Mouse (Mus musculus) layer of hippocampus, adult 2 months (tissue): ENCODE measurements at regions not wholly inside any gene's neighbourhood (a gene's known extent, or its start where the extent isn't known, plus 50 kb on each side); places are given as distances from the start of the nearest gene placed in this dataset.

ENCODE experiments used
- DNase-seq, 2 experiments: peaks; one replicate each; pipeline ENCODE4 v3.0.0; 2022; ENCODE audit warnings: low spot score in 2 of 2
- H3K27ac ChIP-seq: fragments of 200-600 bp; 2 replicates; pipeline ENCODE4 v1.8.1; 2022
- H3K4me3 ChIP-seq: fragments of 200-600 bp; 2 replicates; pipeline ENCODE4 v1.8.1; 2022; ENCODE audit warnings: mild to moderate bottlenecking
- CTCF ChIP-seq: fragments of 200-600 bp; conservative IDR thresholded peaks from 2 replicates; pipeline ENCODE4 v1.8.1; 2022; ENCODE audit warnings: antibody characterized with exemption, mild to moderate bottlenecking, moderate library complexity

DNA sequence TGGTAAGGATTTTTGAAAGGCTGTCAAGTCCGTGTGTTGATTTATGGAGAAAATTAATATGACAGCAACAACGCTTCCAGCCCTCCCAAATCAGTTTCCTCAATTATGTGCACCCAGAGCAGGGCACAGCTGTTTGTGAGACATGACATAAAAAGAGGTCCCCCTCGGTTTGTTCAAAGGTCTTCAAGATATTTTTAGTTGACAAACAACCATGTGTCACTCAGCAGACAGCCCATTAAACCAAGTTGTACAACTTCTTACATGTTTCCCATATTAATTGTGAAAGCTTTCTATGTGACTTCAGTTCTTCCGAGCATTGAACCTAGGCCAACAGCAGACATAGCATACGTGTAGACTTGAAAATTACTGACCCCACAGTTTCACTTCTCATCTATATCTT lies 131.5 kb upstream of the Cdh5 start:
- no peak for TF ChIP-seq CTCF
- no peak overlapping the region for H3K4me3 ChIP-seq

GRCm38 (mm10) chr8:103970511-103970910 lies 130.9 kb upstream of the Cdh5 start:
- Histone ChIP-seq H3K27ac (no peak overlapping the region), H3K4me3 (no peak overlapping the region)
- DNase-seq = no peak
- TF ChIP-seq CTCF = no peak

More for the DNA sequence above, 131.5 kb upstream of the Cdh5 start:
- no peak overlapping the region for H3K27ac ChIP-seq
- DNase-seq = no peak

DNA sequence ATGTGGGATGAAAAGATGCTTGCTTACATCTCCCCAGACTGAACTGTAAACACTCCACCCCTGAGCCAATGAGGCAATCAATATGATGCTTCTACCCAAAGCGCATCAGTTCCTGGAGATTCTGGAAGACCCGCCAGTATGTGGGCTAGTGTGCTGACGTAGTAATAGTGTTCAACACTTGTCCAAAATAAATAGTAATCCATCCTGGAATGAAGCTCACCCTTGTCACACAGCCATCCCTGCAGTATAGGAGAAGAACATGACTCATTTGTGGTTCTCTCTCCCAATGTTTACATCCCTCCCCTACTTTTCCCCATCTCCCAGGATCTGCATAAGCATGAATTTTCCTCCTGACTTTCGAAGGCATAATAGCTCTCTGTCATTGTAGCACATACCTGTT lies 130.5 kb upstream of the Cdh5 start:
- Histone ChIP-seq H3K27ac (no peak overlapping the region), H3K4me3 (no peak overlapping the region)
- no peak for DNase-seq
- no peak for TF ChIP-seq CTCF

GRCm38 (mm10) chr8:103976488-103976887 lies 124.9 kb upstream of the Cdh5 start:
- no peak overlapping the region for H3K4me3 ChIP-seq
- DNase-seq = no peak
- no peak overlapping the region for H3K27ac ChIP-seq
- TF ChIP-seq CTCF = peak; percentile 45

GRCm38 (mm10) chr8:103978948-103979347 lies 122.5 kb upstream of the Cdh5 start:
- Histone ChIP-seq H3K4me3 (no peak overlapping the region), H3K27ac (no peak overlapping the region)
- DNase-seq = no peak
- no peak for TF ChIP-seq CTCF

GRCm38 (mm10) chr8:103983860-103984594 lies 117.4 kb upstream of the Cdh5 start:
- Histone ChIP-seq H3K27ac (no peak overlapping the region), H3K4me3 (no peak overlapping the region)
- TF ChIP-seq CTCF = no peak
- DNase-seq = no peak

DNA sequence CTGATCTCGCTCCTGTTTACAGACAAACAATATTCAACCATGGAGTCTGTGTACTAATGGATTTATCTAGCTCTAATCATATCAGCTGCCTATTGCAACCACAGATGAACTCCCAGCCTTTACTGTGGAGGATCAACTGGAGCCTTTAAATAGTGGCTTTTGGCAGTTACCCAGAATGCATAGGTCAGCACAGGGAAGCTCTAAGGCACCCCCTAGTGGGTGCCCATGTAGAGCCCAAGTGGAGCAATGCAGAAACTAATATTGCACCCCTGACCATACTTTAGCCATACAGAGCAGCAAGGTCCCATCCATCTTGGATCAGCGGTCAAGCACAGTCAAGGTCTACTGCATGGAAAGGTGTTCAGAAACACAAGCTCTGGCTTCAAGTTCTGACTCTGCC lies 115.8 kb upstream of the Cdh5 start:
- Histone ChIP-seq H3K27ac (no peak overlapping the region), H3K4me3 (no peak overlapping the region)
- TF ChIP-seq CTCF = peak; percentile 30
- DNase-seq = no peak

DNA sequence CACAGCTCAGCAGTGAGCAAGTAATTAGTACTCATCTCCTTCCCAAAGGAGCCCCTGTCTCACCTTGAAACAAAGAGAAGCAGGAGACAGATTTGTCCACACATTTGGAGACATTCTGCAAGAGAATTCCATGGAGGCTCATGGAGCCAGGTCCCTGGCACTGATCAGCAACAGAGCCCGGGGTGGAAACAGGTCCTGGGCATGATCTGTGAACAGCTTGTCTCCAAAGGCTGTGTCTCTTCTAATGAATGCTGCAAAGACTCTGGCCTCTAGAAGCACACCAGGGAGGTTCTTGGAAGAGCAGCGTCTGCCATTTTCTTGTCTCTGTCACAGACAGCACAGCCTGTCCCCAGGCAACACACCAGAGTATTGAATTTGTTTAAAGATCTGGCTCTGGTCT lies 107.5 kb upstream of the Cdh5 start:
- H3K27ac ChIP-seq = no peak overlapping the region
- TF ChIP-seq CTCF = no peak
- no peak for DNase-seq
- no peak overlapping the region for H3K4me3 ChIP-seq

GRCm38 (mm10) chr8:103998143-103998542 lies 103.3 kb upstream of the Cdh5 start:
- H3K27ac ChIP-seq = no peak overlapping the region
- TF ChIP-seq CTCF = no peak
- no peak overlapping the region for H3K4me3 ChIP-seq
- DNase-seq = no peak

- TF ChIP-seq CTCF = no peak
- no peak overlapping the region for H3K27ac ChIP-seq
- no peak for DNase-seq
- no peak overlapping the region for H3K4me3 ChIP-seq
Observed at GRCm38 (mm10) chr8:104007209-104007608, 94.2 kb upstream of the Cdh5 start.

DNA sequence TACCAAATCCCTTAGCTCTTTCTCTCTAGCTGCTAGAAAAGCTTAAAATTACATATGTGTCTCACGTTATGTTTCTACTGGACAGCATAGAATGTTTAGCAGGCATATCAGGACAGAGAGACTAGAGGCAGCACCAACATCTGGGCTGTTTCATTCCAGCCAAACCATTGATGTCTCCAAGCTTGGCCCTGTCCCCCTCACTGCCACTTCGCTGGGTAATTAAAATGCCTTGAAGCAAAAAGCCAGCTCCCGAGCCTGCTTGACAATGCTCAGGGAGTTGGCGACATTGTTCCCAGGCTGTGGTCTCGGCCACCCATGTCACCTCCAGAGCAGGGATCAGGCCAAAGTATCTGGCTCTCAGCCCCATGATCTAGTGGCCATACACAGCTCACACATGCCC lies 92.7 kb upstream of the Cdh5 start:
- no peak for TF ChIP-seq CTCF

DNA sequence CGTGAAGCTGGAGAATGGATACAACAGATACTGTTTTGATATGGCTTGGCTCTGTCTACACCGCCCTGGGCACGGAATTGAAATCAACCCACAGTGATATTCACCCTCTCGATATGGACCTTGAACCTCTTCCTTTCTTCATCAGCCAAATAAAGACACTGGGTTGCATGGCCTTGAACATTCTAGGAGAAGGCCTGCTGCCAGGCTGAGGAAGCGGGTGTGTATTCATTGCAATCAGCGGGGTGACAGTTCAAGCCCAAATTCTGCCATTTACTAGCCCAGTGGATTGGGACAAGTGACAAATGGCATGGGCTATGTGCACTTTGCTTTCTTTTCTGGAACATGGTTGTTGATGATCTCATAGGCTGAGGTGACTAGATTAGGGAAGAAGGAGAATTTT lies 92.1 kb upstream of the Cdh5 start:
- Histone ChIP-seq H3K27ac (no peak overlapping the region), H3K4me3 (no peak overlapping the region)
- no peak for TF ChIP-seq CTCF
- no peak for DNase-seq

More for the DNA sequence above, 92.7 kb upstream of the Cdh5 start:
- DNase-seq = no peak
- H3K4me3 ChIP-seq = no peak overlapping the region
- H3K27ac ChIP-seq = no peak overlapping the region

GRCm38 (mm10) chr8:104022231-104022630 lies 79.2 kb upstream of the Cdh5 start:
- no peak overlapping the region for H3K4me3 ChIP-seq
- no peak overlapping the region for H3K27ac ChIP-seq
- DNase-seq = no peak
- TF ChIP-seq CTCF = no peak

- TF ChIP-seq CTCF = no peak
- peak; percentile 26 to 39 for DNase-seq
- no peak overlapping the region for H3K4me3 ChIP-seq
- peak overlapping the region; percentile 39; the same call in 1 of the 2 replicates for H3K27ac ChIP-seq
Observed at GRCm38 (mm10) chr8:104022691-104023509, 78.5 kb upstream of the Cdh5 start.
